Mouse (Mus musculus) hematopoietic multipotent progenitor cell, adult 10-12 weeks (in vitro differentiated cells): ENCODE data around the gene 2310057M21Rik. TPM values are rescaled to one million over a fixed set of nuclear protein-coding genes. Genes with fewer than 3 reads are reported as not detected.

ENCODE experiments used
- polyA plus RNA-seq: library from polyadenylated mRNA; stranded (reverse); fragments of >175 nt; gene quantifications from 2 replicates; pipeline ENCODE4 v1.2.3, GENCODE M21; 2012; ENCODE audit warnings: low replicate concordance

The 2310057M21Rik gene
- polyA plus RNA-seq = 10.1 and 27.6 TPM in 2 replicates

DNA sequence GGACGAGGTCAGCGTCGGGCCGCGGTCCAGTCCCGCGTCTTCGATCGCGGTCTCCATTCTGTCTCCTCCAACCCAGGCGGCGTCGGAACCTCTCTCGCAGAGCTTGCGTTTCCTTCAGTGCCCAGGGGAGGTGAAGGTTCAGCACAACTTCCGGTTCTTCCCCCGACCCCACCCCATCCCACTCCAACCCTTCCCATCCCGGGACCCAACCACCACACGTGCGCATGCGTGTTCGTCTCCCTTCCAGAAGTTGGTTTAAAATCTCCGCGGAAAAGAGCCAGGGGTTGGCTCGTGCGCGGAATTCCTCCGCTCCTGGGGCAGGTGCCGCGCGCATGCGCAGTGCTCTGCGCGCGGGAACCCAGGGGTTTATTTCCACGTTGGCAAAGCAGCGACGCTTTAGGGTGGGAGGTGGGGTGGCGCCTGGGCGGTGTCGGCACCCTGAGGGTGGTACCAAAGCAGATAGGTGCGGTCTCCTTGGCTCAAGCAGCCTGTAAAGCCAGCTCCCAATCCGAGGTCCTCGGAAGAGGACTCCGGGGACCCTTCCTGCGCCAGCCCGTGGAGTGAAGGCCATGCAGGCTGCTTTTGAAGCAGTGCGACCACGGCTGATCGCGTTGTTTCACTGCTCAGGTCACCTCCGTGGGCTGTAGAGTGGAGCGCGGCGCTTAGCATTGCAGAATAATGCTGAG, at the start of gene 2310057M21Rik:
2310057M21Rik (minus strand) TSS at position 145 of the 686 bp plus-strand sequence.

DNA sequence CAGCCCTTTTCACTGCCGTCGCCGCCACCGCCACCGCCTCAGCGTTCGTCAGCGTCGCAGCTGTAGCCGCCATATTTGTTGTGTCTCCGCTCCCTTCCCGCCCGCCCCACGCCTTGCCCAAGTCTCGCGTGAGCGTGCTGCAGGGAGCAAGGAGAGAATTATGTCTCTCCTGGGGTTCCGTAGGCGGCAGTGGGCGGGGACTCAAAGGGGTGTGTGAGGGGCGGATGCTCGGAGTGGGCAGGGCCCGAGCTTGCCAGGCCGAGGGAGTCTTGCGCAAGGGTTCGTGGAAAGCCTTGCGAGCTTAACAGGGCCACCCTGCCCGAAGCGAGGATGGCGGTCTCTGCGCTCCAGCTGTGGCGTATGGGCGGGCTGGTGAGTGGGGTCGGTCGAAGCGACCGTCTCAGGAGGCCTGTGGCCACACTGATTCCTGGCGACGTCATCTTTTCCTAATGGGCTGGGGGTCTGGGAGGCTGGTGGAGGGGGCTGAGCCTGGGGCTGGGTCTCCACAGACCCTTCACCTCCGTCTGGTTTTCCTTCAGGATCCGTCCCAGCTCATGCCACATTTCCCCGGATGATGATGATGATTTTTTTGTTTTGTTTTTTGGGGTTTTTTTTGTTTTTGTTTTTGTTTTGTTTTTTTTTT, 48.0 kb upstream of the 2310057M21Rik start, which contains the start of the genes Ikzf5 and Acadsb:
Ikzf5 (minus strand) TSS at position 106 of the 643 bp plus-strand sequence.
Acadsb (plus strand) TSS at position 186 of the 643 bp plus-strand sequence.

DNA sequence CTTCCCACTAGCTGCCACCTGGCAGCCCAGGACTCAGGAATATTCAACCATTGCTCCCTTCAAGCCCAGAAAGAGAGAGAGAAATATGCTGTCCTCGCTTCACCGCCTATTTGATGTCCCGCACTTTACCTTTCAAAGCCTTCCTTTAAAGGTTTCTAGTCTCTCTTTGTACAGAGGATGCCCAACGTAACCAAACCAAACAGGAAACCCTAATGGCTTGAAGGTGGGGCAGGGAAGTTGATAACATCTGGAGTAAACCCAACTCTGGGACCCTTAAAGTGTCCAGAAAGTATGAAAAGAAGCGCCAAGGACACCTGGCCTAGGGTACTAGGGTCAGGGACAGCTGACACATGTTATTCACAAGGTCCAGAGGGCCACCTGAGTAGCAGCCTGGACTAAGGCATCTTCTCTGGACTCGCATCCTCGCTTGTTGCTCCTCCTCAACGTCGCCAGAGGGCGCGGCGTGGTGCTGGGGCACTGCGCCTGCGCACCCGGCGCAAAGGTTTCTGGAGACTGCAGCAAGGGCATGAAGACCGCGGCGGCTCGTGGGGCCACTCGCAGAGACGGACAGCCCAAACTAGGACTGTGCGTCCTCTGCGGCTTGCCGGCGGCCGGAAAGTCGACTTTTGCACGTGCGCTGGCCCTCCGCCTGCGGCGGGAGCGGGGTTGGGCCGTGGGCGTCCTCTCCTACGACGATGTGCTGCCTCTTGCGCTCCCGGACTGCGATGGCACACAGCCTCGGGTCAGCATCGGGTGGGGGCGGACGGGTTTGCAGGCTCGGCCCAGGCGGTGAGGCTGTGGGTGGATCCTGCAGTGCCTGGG, 8.3 kb upstream of the 2310057M21Rik start, which contains the start of gene Pstk:
Pstk (plus strand) TSS at position 494 of the 822 bp plus-strand sequence.

DNA sequence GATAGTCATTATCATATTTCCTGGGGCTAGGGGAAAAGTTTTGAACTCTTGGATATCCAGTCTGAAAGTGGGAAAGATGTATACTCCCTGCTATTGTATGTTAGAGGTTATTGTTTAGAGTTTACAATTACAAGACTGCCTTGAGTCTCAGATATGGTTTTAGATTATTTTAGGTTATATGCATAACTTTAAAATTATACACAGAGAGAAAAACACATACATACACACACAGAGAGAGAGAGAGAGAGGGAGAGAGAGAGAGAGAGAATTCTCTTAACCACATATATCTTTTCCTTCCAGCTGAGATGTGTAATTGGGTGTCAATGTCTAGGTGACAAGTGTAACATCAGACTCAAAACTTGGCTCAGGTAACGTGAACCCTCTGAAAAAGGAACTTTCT, 29.0 kb downstream of the 2310057M21Rik start, which contains the start of gene Fam24a:
Fam24a (plus strand) TSS at position 301 of the 400 bp plus-strand sequence.

DNA sequence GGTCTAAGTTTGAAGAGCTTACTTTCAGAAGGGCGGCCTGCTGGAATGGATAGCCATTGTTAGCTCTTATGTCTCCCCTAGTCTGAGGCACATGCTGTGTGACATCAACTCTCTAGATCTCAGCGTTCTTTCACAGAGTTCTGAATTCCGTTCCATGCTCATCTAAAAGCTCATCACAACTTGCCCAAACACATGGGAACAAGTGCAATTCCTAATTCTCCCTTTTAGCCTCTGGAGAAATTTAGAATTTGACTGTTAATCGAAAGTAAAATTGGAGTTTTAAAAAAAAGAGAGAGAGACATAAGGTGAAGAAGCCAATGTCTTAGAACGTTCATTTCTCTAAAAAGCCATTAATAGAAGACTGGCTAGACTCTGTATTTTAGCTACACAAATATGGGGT, 33.1 kb downstream of the 2310057M21Rik start, which contains the start of gene Fam24b:
Fam24b (minus strand) TSS at position 101 of the 400 bp plus-strand sequence.

DNA sequence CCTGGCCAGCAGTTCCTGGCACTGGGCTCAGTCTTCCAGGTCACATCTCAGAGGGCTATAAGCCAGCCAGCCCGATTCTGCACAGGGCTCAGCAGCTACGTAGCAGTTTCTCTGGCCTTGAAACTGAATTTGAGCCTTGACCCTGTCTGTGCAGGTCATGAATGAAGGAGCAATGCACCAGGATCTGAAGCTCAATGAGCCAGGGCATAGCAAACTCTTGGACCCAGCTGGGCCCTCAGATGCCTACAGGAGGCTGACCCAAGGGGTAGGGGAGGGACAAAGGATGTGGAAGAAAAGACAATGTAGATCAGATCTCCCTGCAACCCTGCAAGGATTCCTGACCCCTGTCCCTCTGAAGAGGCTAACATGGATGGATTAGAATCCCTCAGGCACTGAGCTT, 40.4 kb downstream of the 2310057M21Rik start, which contains the start of gene Cuzd1:
Cuzd1 (minus strand) TSS at position 101 of the 400 bp plus-strand sequence.

Other genes with a start within 250 kb of the 2310057M21Rik start
- gene 4933402N03Rik, start 216.4 kb downstream of the 2310057M21Rik start, polyA plus RNA-seq = not detected in 2 replicates
- 0.02 TPM in 1 of 2 replicates, not detected in the other for gene 5430419D17Rik, start 188.4 kb downstream of the 2310057M21Rik start, polyA plus RNA-seq
- not detected in 2 replicates for gene Cuzd1, start 40.5 kb downstream of the 2310057M21Rik start, polyA plus RNA-seq
- gene Fam24b, start 33.2 kb downstream of the 2310057M21Rik start, polyA plus RNA-seq = not detected in 2 replicates
- gene Fam24a, start 28.9 kb downstream of the 2310057M21Rik start, polyA plus RNA-seq = not detected in 2 replicates
- 17.1 and 33.2 TPM in 2 replicates for gene Pstk, start 8.4 kb upstream of the 2310057M21Rik start, polyA plus RNA-seq
- gene Ikzf5, start 47.8 kb upstream of the 2310057M21Rik start, polyA plus RNA-seq = 2.3 and 11.5 TPM in 2 replicates
- 3.0 and 3.5 TPM in 2 replicates for gene Acadsb, start 47.8 kb upstream of the 2310057M21Rik start, polyA plus RNA-seq
- gene Hmx3, start 180.1 kb upstream of the 2310057M21Rik start, polyA plus RNA-seq = not detected in 2 replicates
- 0.19 TPM in 1 of 2 replicates, not detected in the other for gene Hmx2, start 186.0 kb upstream of the 2310057M21Rik start, polyA plus RNA-seq
- 20.1 and 27.8 TPM in 2 replicates for gene Bub3, start 197.5 kb upstream of the 2310057M21Rik start, polyA plus RNA-seq